Mouse (Mus musculus): ENCODE data around the gene Kirrel. TPM values are rescaled to one million over a fixed set of nuclear protein-coding genes. Genes with fewer than 3 reads are reported as not detected.

Gene Kirrel
- polyA plus RNA-seq, 2 experiments, result 0.37 to 0.79 TPM

GRCm38 (mm10) chr3:87206336-87207075 lies 32.0 kb upstream of the Kirrel start:
- no peak for TF ChIP-seq EP300 (IDR thresholded peaks at IDR 0.05; ENCODE audit: low read depth)
- no peak for TF ChIP-seq CTCF (IDR thresholded peaks at IDR 0.05; ENCODE audit: low read depth)
- Histone ChIP-seq H3K4me3 (ENCODE audit: insufficient read depth in 1 of 2, low read depth in 2 of 2, low read length in 2 of 2) (no peak overlapping the region), H3K4me1 (replicated peaks; ENCODE audit: control insufficient read depth in 2 of 2, insufficient read depth in 2 of 2, low read length in 1 of 2) (no peaks in the 10 kb centered on the region), H3K4me2 (ENCODE audit: low read depth) (no peak overlapping the region), H3K27me3 (ENCODE audit: control insufficient read depth, insufficient read depth, low read length) (no peaks in the 10 kb centered on the region), H3K9me3 (ENCODE audit: control insufficient read depth, low read length) (no peaks in the 10 kb centered on the region), H3K27ac (no peak overlapping the region), H3K9ac (replicated peaks) (no peak overlapping the region), H3K36me3 (replicated peaks; ENCODE audit: control insufficient read depth, insufficient read depth, low read depth) (no peaks in the 10 kb centered on the region)
- ATAC-seq (ENCODE audit: insufficient read depth) (no peak), DNase-seq (ENCODE audit: low read depth in 3 of 3, low spot score in 3 of 3) (no peak)
- WGBS (ENCODE audit: insufficient replicate concordance), result 62% methylated on average over 5 of the region's 5 CpGs

DNA sequence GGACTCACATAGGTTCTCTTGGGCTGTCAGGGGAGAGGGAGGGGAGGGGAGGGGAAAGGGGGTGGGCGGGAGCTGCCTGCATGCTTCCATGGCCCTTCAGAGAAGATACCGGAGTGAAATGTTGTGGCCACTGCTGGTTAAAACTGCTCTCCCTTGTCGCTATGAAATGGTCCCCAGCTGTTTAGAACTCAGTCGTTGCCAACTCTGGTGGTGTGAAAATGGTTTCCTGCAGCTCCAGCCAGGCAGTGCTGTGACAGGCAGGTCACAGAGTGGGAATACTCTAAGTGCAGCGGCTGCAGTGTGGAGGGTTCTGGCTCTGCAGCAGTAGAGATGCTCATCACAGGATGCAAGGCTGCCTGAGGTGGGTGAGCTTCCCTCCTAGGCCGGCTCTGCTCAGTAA lies 22.1 kb upstream of the Kirrel start:
- Histone ChIP-seq H3K4me2 (ENCODE audit: low read depth) (no peak overlapping the region), H3K9ac (replicated peaks) (no peak overlapping the region), H3K9me3 (ENCODE audit: control insufficient read depth, low read length) (no peaks in the 10 kb centered on the region), H3K36me3 (replicated peaks; ENCODE audit: control insufficient read depth, insufficient read depth, low read depth) (no peaks in the 10 kb centered on the region), H3K4me3 (ENCODE audit: insufficient read depth in 1 of 2, low read depth in 2 of 2, low read length in 2 of 2) (no peak overlapping the region), H3K27me3 (ENCODE audit: control insufficient read depth, insufficient read depth, low read length) (no peaks in the 10 kb centered on the region), H3K27ac (no peak overlapping the region), H3K4me1 (replicated peaks; ENCODE audit: control insufficient read depth in 2 of 2, insufficient read depth in 2 of 2, low read length in 1 of 2) (no peaks in the 10 kb centered on the region)
- DNase-seq (ENCODE audit: low read depth in 3 of 3, low spot score in 3 of 3), result no peak
- no peak for ATAC-seq (ENCODE audit: insufficient read depth)
- TF ChIP-seq EP300 (IDR thresholded peaks at IDR 0.05; ENCODE audit: low read depth) (no peak), CTCF (IDR thresholded peaks at IDR 0.05; ENCODE audit: low read depth) (no peak)
- WGBS (ENCODE audit: insufficient replicate concordance), result 34% methylated on average over 6 of the region's 6 CpGs

DNA sequence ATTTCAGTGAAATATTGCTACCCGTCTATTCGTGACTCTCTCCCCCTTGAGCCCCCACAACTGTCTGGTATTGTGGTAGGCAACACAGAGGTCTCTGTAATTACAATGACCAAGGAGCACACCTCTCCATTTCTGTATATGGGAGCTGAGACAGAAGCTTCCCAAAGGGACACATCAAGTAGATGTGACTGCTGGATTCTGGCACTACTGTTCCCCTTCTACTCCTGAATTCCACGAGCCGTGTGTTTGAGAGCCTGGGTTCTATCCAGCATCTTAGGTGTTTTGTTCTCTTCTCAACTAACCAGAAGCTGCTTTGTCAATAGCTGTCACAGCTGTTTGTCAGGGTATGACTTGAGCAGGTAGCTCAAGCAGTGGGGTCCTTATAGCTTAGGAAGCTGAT lies 20.5 kb upstream of the Kirrel start:
- Histone ChIP-seq H3K9me3 (ENCODE audit: control insufficient read depth, low read length) (no peaks in the 10 kb centered on the region), H3K27ac (no peak overlapping the region), H3K4me3 (ENCODE audit: insufficient read depth in 1 of 2, low read depth in 2 of 2, low read length in 2 of 2) (no peak overlapping the region), H3K27me3 (ENCODE audit: control insufficient read depth, insufficient read depth, low read length) (no peaks in the 10 kb centered on the region), H3K36me3 (replicated peaks; ENCODE audit: control insufficient read depth, insufficient read depth, low read depth) (no peaks in the 10 kb centered on the region), H3K4me2 (ENCODE audit: low read depth) (no peak overlapping the region), H3K4me1 (replicated peaks; ENCODE audit: control insufficient read depth in 2 of 2, insufficient read depth in 2 of 2, low read length in 1 of 2) (no peaks in the 10 kb centered on the region), H3K9ac (replicated peaks) (no peak overlapping the region)
- no peak for ATAC-seq (ENCODE audit: insufficient read depth)
- DNase-seq (ENCODE audit: low read depth in 3 of 3, low spot score in 3 of 3), result no peak
- no peak for TF ChIP-seq EP300 (IDR thresholded peaks at IDR 0.05; ENCODE audit: low read depth)
- no peak for TF ChIP-seq CTCF (IDR thresholded peaks at IDR 0.05; ENCODE audit: low read depth)
- WGBS (ENCODE audit: insufficient replicate concordance), result 67% methylated on average over 4 of the region's 4 CpGs

GRCm38 (mm10) chr3:87194591-87194990 lies 20.0 kb upstream of the Kirrel start:
- Histone ChIP-seq H3K9ac (replicated peaks) (no peak overlapping the region), H3K4me3 (ENCODE audit: insufficient read depth in 1 of 2, low read depth in 2 of 2, low read length in 2 of 2) (no peak overlapping the region), H3K4me2 (ENCODE audit: low read depth) (no peak overlapping the region), H3K36me3 (replicated peaks; ENCODE audit: control insufficient read depth, insufficient read depth, low read depth) (no peaks in the 10 kb centered on the region), H3K9me3 (ENCODE audit: control insufficient read depth, low read length) (no peaks in the 10 kb centered on the region), H3K4me1 (replicated peaks; ENCODE audit: control insufficient read depth in 2 of 2, insufficient read depth in 2 of 2, low read length in 1 of 2) (no peaks in the 10 kb centered on the region), H3K27ac (no peak overlapping the region), H3K27me3 (ENCODE audit: control insufficient read depth, insufficient read depth, low read length) (no peaks in the 10 kb centered on the region)
- TF ChIP-seq CTCF (IDR thresholded peaks at IDR 0.05; ENCODE audit: low read depth) (no peak), EP300 (IDR thresholded peaks at IDR 0.05; ENCODE audit: low read depth) (no peak)
- DNase-seq (ENCODE audit: low read depth in 3 of 3, low spot score in 3 of 3) (no peak), ATAC-seq (ENCODE audit: insufficient read depth) (no peak)
- 39% methylated on average over 2 of the region's 2 CpGs for WGBS (ENCODE audit: insufficient replicate concordance)

- Histone ChIP-seq H3K9ac (replicated peaks) (no peak overlapping the region), H3K4me3 (ENCODE audit: insufficient read depth in 1 of 2, low read depth in 2 of 2, low read length in 2 of 2) (no peak overlapping the region), H3K27ac (no peak overlapping the region), H3K27me3 (ENCODE audit: control insufficient read depth, insufficient read depth, low read length) (no peaks in the 10 kb centered on the region), H3K9me3 (ENCODE audit: control insufficient read depth, low read length) (no peaks in the 10 kb centered on the region), H3K4me1 (replicated peaks; ENCODE audit: control insufficient read depth in 2 of 2, insufficient read depth in 2 of 2, low read length in 1 of 2) (no peaks in the 10 kb centered on the region), H3K4me2 (ENCODE audit: low read depth) (no peak overlapping the region), H3K36me3 (replicated peaks; ENCODE audit: control insufficient read depth, insufficient read depth, low read depth) (no peaks in the 10 kb centered on the region)
- no peak for DNase-seq (ENCODE audit: low read depth in 3 of 3, low spot score in 3 of 3)
- WGBS (ENCODE audit: insufficient replicate concordance), result 31% methylated on average over 1 of the region's 1 CpGs
- no peak for TF ChIP-seq CTCF (IDR thresholded peaks at IDR 0.05; ENCODE audit: low read depth)
- no peak for TF ChIP-seq EP300 (IDR thresholded peaks at IDR 0.05; ENCODE audit: low read depth)
- ATAC-seq (ENCODE audit: insufficient read depth), result no peak
Measured at GRCm38 (mm10) chr3:87193756-87194155, 19.2 kb upstream of the Kirrel start.
